Mouse (Mus musculus) liver, adult 2 months (tissue): Measurements from ENCODE around the gene Dusp11.

Experiments used
- CTCF ChIP-seq: fragments of 200-500 bp; IDR thresholded peaks from 2 replicates; pipeline ENCODE4 v1.5.1; 2011; ENCODE audit warnings: low read depth, low read length, control low read depth
- POLR2A ChIP-seq: fragments of 200-500 bp; IDR thresholded peaks from 2 replicates; pipeline ENCODE4 v1.6.1; 2011; ENCODE audit warnings: low read length, control low read depth; ENCODE audit not compliant: insufficient read depth; ENCODE audit errors: extremely low read depth

GRCm38 (mm10) chr6:85923643-85924042 lies 37.8 kb downstream of the Dusp11 start:
- TF ChIP-seq POLR2A (no peak), CTCF (no peak)
